Mouse (Mus musculus) thymus, adult 2 months (tissue): Measurements from ENCODE around the gene Klhl30. TPM values are rescaled to one million over a fixed set of nuclear protein-coding genes. Genes with fewer than 3 reads are reported as not detected.

Experiments
- DNase-seq: peaks from one replicate; pipeline ENCODE4 v3.0.0; 2021
- H3K27ac ChIP-seq: fragments of 200-500 bp; 2 replicates; pipeline ENCODE4 v1.5.1; 2012; ENCODE audit warnings: low read length, control low read depth; ENCODE audit not compliant: control insufficient read depth, insufficient read depth
- H3K27me3 ChIP-seq: fragments of 200-500 bp; 2 replicates; pipeline ENCODE4 v1.6.1; 2012; ENCODE audit warnings: mild to moderate bottlenecking, low read length, moderate library complexity, mixed read lengths; ENCODE audit not compliant: control insufficient read depth, insufficient read depth
- H3K36me3 ChIP-seq: fragments of 200-500 bp; 2 replicates; pipeline ENCODE4 v1.6.1; 2012; ENCODE audit warnings: mild to moderate bottlenecking, low read length, moderate library complexity; ENCODE audit not compliant: control insufficient read depth, insufficient read depth
- H3K4me1 ChIP-seq: fragments of 200-500 bp; replicated peaks from 2 replicates; pipeline ENCODE4 v1.6.1; 2012; ENCODE audit warnings: low read length; ENCODE audit not compliant: control insufficient read depth, insufficient read depth
- H3K4me3 ChIP-seq: fragments of 200-500 bp; 2 replicates; pipeline ENCODE4 v1.5.1; 2012; ENCODE audit warnings: mild to moderate bottlenecking, low read length, control low read depth, moderate library complexity; ENCODE audit not compliant: control insufficient read depth, insufficient read depth
- CTCF ChIP-seq: fragments of 200-500 bp; IDR thresholded peaks from 2 replicates; pipeline ENCODE4 v1.5.1; 2012; ENCODE audit warnings: mild to moderate bottlenecking, control low read depth, low read length, moderate library complexity, borderline replicate concordance; ENCODE audit not compliant: control insufficient read depth, poor library complexity, insufficient read depth; ENCODE audit errors: extremely low read depth
- POLR2A ChIP-seq: fragments of 200-500 bp; IDR thresholded peaks from 2 replicates; pipeline ENCODE4 v1.6.1; 2012; ENCODE audit warnings: mild to moderate bottlenecking, low read length, control low read depth, moderate library complexity; ENCODE audit not compliant: control insufficient read depth, poor library complexity, insufficient read depth; ENCODE audit errors: extremely low read depth
- whole genome bisulfite sequencing: fragments of 180-500 bp; shearing (Covaris S2); methylation state at CpG from one replicate; pipeline ENCODE4 v1.1.7; 2018; 5-methylcytosine and 5-hydroxymethylcytosine counted together
- polyA plus RNA-seq: library from polyadenylated mRNA; depleted of rRNA; stranded (reverse); fragments of >200 nt; gene quantifications from 2 replicates; pipeline ENCODE4 v1.2.3, GENCODE M21; 2012; rRNA removed

Gene Klhl30
- polyA plus RNA-seq = 0.68 and 4.0 TPM in 2 replicates

DNA sequence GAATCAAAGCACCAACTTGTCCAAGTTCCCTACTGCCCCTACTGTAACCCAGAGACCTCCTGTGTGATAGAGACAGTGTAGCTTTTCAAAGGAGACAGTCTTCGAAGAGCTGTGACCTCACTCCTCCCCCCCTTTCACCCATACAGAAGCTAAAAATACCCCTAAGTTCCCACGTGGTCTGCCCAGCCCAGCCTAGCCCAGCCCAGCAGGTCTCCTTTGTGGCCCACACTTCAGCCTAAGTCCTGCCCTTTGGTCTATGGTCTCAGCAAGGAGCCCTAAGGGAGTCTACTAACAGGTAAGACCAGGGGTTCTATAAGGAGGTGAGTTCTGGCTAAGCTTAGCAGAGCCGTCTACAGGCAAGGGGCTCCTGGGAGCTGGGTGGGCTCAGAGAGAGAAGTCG lies at the start of gene Klhl30:
Klhl30 (plus strand) TSS at position 176 of the 400 bp plus-strand sequence.
- no peak within 1 kb of the TSS for H3K27ac ChIP-seq
- no peak within 1 kb of the TSS for H3K4me3 ChIP-seq
- no peaks in the 10 kb centered on the region; the same call in 1 of the 2 replicates for H3K27me3 ChIP-seq
- WGBS = 41% methylated on average over 4 of the region's 4 CpGs
- DNase-seq = no peak
- peaks cover 17% of the 10 kb centered on the region for H3K4me1 ChIP-seq
- H3K36me3 ChIP-seq = no peaks in the 10 kb centered on the region
- TF ChIP-seq POLR2A = no peak
- no peak for TF ChIP-seq CTCF

DNA sequence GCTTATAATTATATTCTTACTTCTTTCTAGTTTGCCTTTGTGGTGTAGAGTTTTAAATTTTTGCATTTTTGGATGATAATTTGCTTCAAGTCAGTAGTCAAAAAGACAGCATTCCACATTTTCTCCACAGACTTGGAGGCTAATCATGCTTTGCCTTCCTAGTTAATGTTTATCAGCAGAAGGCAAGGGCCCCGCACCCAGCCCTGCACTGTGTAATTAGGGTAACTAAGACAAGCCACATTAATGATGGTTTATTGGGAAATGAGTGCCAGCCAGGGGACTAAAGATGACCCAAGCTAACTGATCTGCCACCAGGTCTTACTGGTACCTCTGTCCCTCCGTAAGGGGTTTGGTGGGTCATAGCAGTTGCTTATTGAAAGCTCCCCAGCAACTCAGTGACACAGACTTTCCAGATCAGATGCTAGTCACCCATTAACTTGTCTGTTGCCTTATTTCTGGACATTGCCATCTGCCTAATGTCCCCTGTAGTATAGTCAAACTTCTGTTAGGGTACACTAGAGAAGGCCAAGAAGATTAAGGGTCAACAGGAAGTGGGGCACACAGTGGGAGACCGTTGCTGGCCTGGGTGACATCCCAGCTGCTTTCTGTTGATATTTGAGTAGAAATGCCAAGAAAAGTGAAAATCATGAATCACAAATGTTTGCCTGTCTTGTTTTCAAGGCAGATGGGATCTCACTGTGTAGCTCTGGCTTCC lies 49.5 kb upstream of the Klhl30 start:
- WGBS = 94% methylated on average over 3 of the region's 3 CpGs
- no peak for DNase-seq

GRCm38 (mm10) chr1:91302021-91302420 lies 48.8 kb upstream of the Klhl30 start:
- no peak overlapping the region for H3K27ac ChIP-seq

More for the DNA sequence above, 49.5 kb upstream of the Klhl30 start:
- TF ChIP-seq CTCF (no peak), POLR2A (no peak)
- H3K36me3 ChIP-seq = peaks cover 6% of the 10 kb centered on the region
- H3K27ac ChIP-seq = no peak overlapping the region
- no peak overlapping the region for H3K4me3 ChIP-seq
- H3K27me3 ChIP-seq = no peaks in the 10 kb centered on the region
- H3K4me1 ChIP-seq = peaks cover 8% of the 10 kb centered on the region

GRCm38 (mm10) chr1:91304621-91305020 lies 46.2 kb upstream of the Klhl30 start:
- H3K36me3 ChIP-seq = peaks cover 11% of the 10 kb centered on the region
- no peak for DNase-seq
- TF ChIP-seq CTCF (no peak), POLR2A (no peak)
- no peaks in the 10 kb centered on the region for H3K27me3 ChIP-seq
- WGBS = 96% methylated on average over 4 of the region's 4 CpGs
- no peaks in the 10 kb centered on the region for H3K4me1 ChIP-seq
- no peak overlapping the region for H3K27ac ChIP-seq
- H3K4me3 ChIP-seq = no peak overlapping the region

More at GRCm38 (mm10) chr1:91302021-91302420, 48.8 kb upstream of the Klhl30 start:
- no peak for TF ChIP-seq CTCF
- no peak for TF ChIP-seq POLR2A
- Histone ChIP-seq H3K36me3 (peaks cover 6% of the 10 kb centered on the region), H3K4me3 (no peak overlapping the region), H3K27me3 (no peaks in the 10 kb centered on the region), H3K4me1 (peaks cover 8% of the 10 kb centered on the region)
- 96% methylated on average over 3 of the region's 3 CpGs for WGBS
- DNase-seq = no peak

GRCm38 (mm10) chr1:91309366-91310085 lies 41.3 kb upstream of the Klhl30 start:
- WGBS = 97% methylated on average over 13 of the region's 13 CpGs
- Histone ChIP-seq H3K4me3 (no peak overlapping the region), H3K27me3 (no peaks in the 10 kb centered on the region), H3K36me3 (peaks cover 15% of the 10 kb centered on the region), H3K27ac (no peak overlapping the region), H3K4me1 (peaks cover 21% of the 10 kb centered on the region)
- no peak for TF ChIP-seq CTCF
- TF ChIP-seq POLR2A = no peak
- no peak for DNase-seq

- TF ChIP-seq POLR2A (no peak), CTCF (no peak)
- 98% methylated on average over 4 of the region's 4 CpGs for WGBS
- H3K27ac ChIP-seq = no peak overlapping the region
- H3K27me3 ChIP-seq = no peaks in the 10 kb centered on the region
- H3K36me3 ChIP-seq = peaks cover 10% of the 10 kb centered on the region; the same call in 1 of the 2 replicates
- peaks cover 21% of the 10 kb centered on the region for H3K4me1 ChIP-seq
- no peak for DNase-seq
- H3K4me3 ChIP-seq = no peak overlapping the region
Measured at GRCm38 (mm10) chr1:91312273-91312672, 38.5 kb upstream of the Klhl30 start.
